In genomic region chr1:152084638-152085345, GRCm38 (mm10) we compare ENCODE assay signal across 9 mouse cellular contexts. TPM values are rescaled to one million over a fixed set of nuclear protein-coding genes. Genes with fewer than 3 reads are reported as not detected.
DNase-seq lines count a peak whose midpoint lies in the region; ATAC-seq and TF ChIP-seq lines count a peak whose summit lies in the region.
"Had no signal": no experiment of that assay in that cellular context is flagged by ENCODE, and none has a peak within 500 bp of the region (broad histone marks: within the 10 kb centered on the region; RNA-seq: fewer than 3 reads in every experiment).

No protein-coding gene starts in this region.

- no peak for TF ChIP-seq CTCF in kidney, adult 2 months (conservative IDR thresholded peaks at IDR 0.05; ENCODE audit: insufficient read depth, insufficient read length, low read depth, low read length)
- no peak; the same call in 1 of the 2 replicates for TF ChIP-seq CTCF in lung, postnatal 0 days (IDR thresholded peaks at IDR 0.05)

- no peak overlapping the region for H3K9ac ChIP-seq in forebrain, embryonic 11.5 days (ENCODE audit: low read length)
- H3K9ac ChIP-seq in forebrain, embryonic 14.5 days (ENCODE audit: low read length), result no peak overlapping the region
- no peak overlapping the region for H3K9ac ChIP-seq in lung, postnatal 0 days (replicated peaks; ENCODE audit: low read depth)
- H3K9ac ChIP-seq in stomach, embryonic 14.5 days (replicated peaks; ENCODE audit: low read depth, low read length), result no peak overlapping the region

- H3K4me1 ChIP-seq in forebrain, embryonic 11.5 days (replicated peaks; ENCODE audit: control insufficient read depth, insufficient read depth, low read length), result peaks cover 18% of the 10 kb centered on the region
- peaks cover 38% of the 10 kb centered on the region for H3K4me1 ChIP-seq in forebrain, embryonic 14.5 days (ENCODE audit: control insufficient read depth, insufficient read depth, low read length)
- no peaks in the 10 kb centered on the region for H3K4me1 ChIP-seq in kidney, adult 2 months (ENCODE audit: control insufficient read depth, insufficient read depth, low read length)
- peaks cover 9% of the 10 kb centered on the region; the same call in 1 of the 2 replicates for H3K4me1 ChIP-seq in lung, postnatal 0 days (ENCODE audit: insufficient read depth, low read depth, low read length)
- H3K4me1 ChIP-seq in stomach, embryonic 14.5 days (ENCODE audit: control insufficient read depth, insufficient read depth, low read length), result peaks cover 24% of the 10 kb centered on the region

- H3K9me3 ChIP-seq in forebrain, embryonic 11.5 days (ENCODE audit: control insufficient read depth, low read length), result no peaks in the 10 kb centered on the region
- no peaks in the 10 kb centered on the region for H3K9me3 ChIP-seq in forebrain, embryonic 14.5 days (replicated peaks; ENCODE audit: control insufficient read depth, low read length)
- H3K9me3 ChIP-seq in lung, postnatal 0 days (ENCODE audit: low read length), result no peaks in the 10 kb centered on the region
- H3K9me3 ChIP-seq in stomach, embryonic 14.5 days (ENCODE audit: control insufficient read depth, low read depth, low read length), result no peaks in the 10 kb centered on the region

- TF ChIP-seq EP300 in lung, postnatal 0 days (IDR thresholded peaks at IDR 0.05), result no peak

- H3K4me2 ChIP-seq in forebrain, embryonic 11.5 days (ENCODE audit: low read depth, low read length, severe bottlenecking), result 0 out of 2 replicates have a peak overlapping the region, but pooled peaks have one; percentile 8
- H3K4me2 ChIP-seq in forebrain, embryonic 14.5 days (ENCODE audit: low read length), result no peak overlapping the region; the same call in 1 of the 2 replicates
- H3K4me2 ChIP-seq in lung, postnatal 0 days (replicated peaks; ENCODE audit: low read depth, low read length), result peak overlapping the region; percentile 48
- peak overlapping the region; percentile 38 for H3K4me2 ChIP-seq in stomach, embryonic 14.5 days (replicated peaks; ENCODE audit: low read depth, low read length)

- no peaks in the 10 kb centered on the region for H3K36me3 ChIP-seq in forebrain, embryonic 11.5 days (ENCODE audit: control insufficient read depth, insufficient read depth, low read length)
- H3K36me3 ChIP-seq in forebrain, embryonic 14.5 days (ENCODE audit: control insufficient read depth, insufficient read depth, low read length), result no peaks in the 10 kb centered on the region
- H3K36me3 ChIP-seq in kidney, adult 2 months (ENCODE audit: control insufficient read depth, insufficient read depth, low read length), result no peaks in the 10 kb centered on the region
- H3K36me3 ChIP-seq in lung, postnatal 0 days (ENCODE audit: insufficient read depth, low read length), result no peaks in the 10 kb centered on the region
- no peaks in the 10 kb centered on the region for H3K36me3 ChIP-seq in stomach, embryonic 14.5 days (ENCODE audit: control insufficient read depth, insufficient read depth, low read length)

- no peak for ATAC-seq in forebrain, embryonic 11.5 days (replicated peaks; ENCODE audit: low FRiP score)
- no peak for ATAC-seq in forebrain, embryonic 14.5 days
- ATAC-seq in common myeloid progenitor, adult 5-6 weeks (replicated peaks; ENCODE audit: low read depth, poor library complexity, severe bottlenecking), result peak; percentile 73
- ATAC-seq in lung, postnatal 0 days, result peak; percentile 77
- 0 out of 2 replicates have a peak, but pooled peaks have one; percentile 25 for ATAC-seq in stomach, embryonic 14.5 days (ENCODE audit: insufficient number of reproducible peaks, insufficient read depth, low FRiP score, low read depth)
- ATAC-seq: Patski had no signal

- DNase-seq in forebrain, embryonic 11.5 days (ENCODE audit: low spot score), result peak; percentile 52
- no peak for DNase-seq in forebrain, embryonic 14.5 days (ENCODE audit: low spot score)
- DNase-seq in heart, adult 9 months (ENCODE audit: low spot score in 2 of 2), result peak; percentile 68 to 78
- peak; percentile 57 for DNase-seq in kidney, adult 2 months
- peak; percentile 75 for DNase-seq in lung, postnatal 0 days (ENCODE audit: low spot score)
- no peak for DNase-seq in layer of hippocampus, adult 9-10 months (ENCODE audit: low spot score)

- no peaks in the 10 kb centered on the region for H3K27me3 ChIP-seq in forebrain, embryonic 11.5 days (ENCODE audit: control insufficient read depth, insufficient read depth, low read length)
- no peaks in the 10 kb centered on the region for H3K27me3 ChIP-seq in forebrain, embryonic 14.5 days (replicated peaks; ENCODE audit: control insufficient read depth, insufficient read depth, low read length)
- H3K27me3 ChIP-seq in kidney, adult 2 months (replicated peaks; ENCODE audit: control insufficient read depth, insufficient read depth, low read length), result no peaks in the 10 kb centered on the region
- no peaks in the 10 kb centered on the region for H3K27me3 ChIP-seq in lung, postnatal 0 days (replicated peaks; ENCODE audit: insufficient read depth, low read length)
- no peaks in the 10 kb centered on the region for H3K27me3 ChIP-seq in stomach, embryonic 14.5 days (ENCODE audit: control insufficient read depth, insufficient read depth, low read length)
- H3K27me3 ChIP-seq: Patski had no signal

- no peak overlapping the region for H3K4me3 ChIP-seq in forebrain, embryonic 11.5 days (ENCODE audit: low read depth, low read length)
- H3K4me3 ChIP-seq in forebrain, embryonic 14.5 days (ENCODE audit: low read depth, low read length), result no peak overlapping the region
- peak overlapping the region; percentile 49 for H3K4me3 ChIP-seq in kidney, adult 2 months (ENCODE audit: insufficient read depth, low read depth, low read length)
- peak overlapping the region; percentile 29 for H3K4me3 ChIP-seq in lung, postnatal 0 days (ENCODE audit: low read depth, low read length)
- peak overlapping the region; percentile 13 for H3K4me3 ChIP-seq in stomach, embryonic 14.5 days (ENCODE audit: low read depth, low read length)

- 28% methylated on average over 15 of the region's 15 CpGs for WGBS in forebrain, embryonic 11.5 days
- WGBS in forebrain, embryonic 14.5 days, result 32% methylated on average over 15 of the region's 15 CpGs
- 10% methylated on average over 15 of the region's 15 CpGs for WGBS in kidney, adult 2 months
- WGBS in lung, postnatal 0 days, result 12% methylated on average over 15 of the region's 15 CpGs
- WGBS in stomach, embryonic 14.5 days, result 13% methylated on average over 15 of the region's 15 CpGs

- no peak overlapping the region for H3K27ac ChIP-seq in forebrain, embryonic 11.5 days (ENCODE audit: low read depth, low read length)
- no peak overlapping the region for H3K27ac ChIP-seq in forebrain, embryonic 14.5 days (ENCODE audit: low read depth, low read length)
- H3K27ac ChIP-seq in kidney, adult 2 months (ENCODE audit: insufficient read depth, low read depth, low read length), result no peak overlapping the region
- H3K27ac ChIP-seq in lung, postnatal 0 days (ENCODE audit: low read length), result peak overlapping the region; percentile 33; the same call in 1 of the 2 replicates
- H3K27ac ChIP-seq in stomach, embryonic 14.5 days (ENCODE audit: low read length), result peak overlapping the region; percentile 52; the same call in 1 of the 2 replicates

- TF ChIP-seq POLR2A in kidney, adult 2 months (IDR thresholded peaks at IDR 0.05; ENCODE audit: low read depth, low read length), result no peak

RNA-seq across cellular contexts. Expression of gene 1700025G04Rik, which starts 5.1 kb away (rescaled TPM):
- 25.6 and 28.7 TPM in 2 replicates for polyA plus RNA-seq in forebrain, embryonic 11.5 days (2014; fragmentation: Nextera tagmentation; extraction: Ambion mirVana)
- polyA plus RNA-seq in forebrain, embryonic 14.5 days (2014; fragmentation: Nextera tagmentation; extraction: Ambion mirVana), result 25.3 and 28.5 TPM in 2 replicates
- 18.9 and 21.8 TPM in 2 replicates for total RNA-seq in common myeloid progenitor, adult 5-6 weeks (2017)
- polyA plus RNA-seq in kidney, adult 2 months (2012; rRNA removed), result 1.2 and 2.2 TPM in 2 replicates
- polyA plus RNA-seq in lung, postnatal 0 days (2015; fragmentation: Nextera tagmentation; extraction: Ambion mirVana), result 14.1 and 16.6 TPM in 2 replicates
- 28.6 and 34.6 TPM in 2 replicates for polyA plus RNA-seq in stomach, embryonic 14.5 days (2014; fragmentation: Nextera tagmentation; extraction: Ambion mirVana)

Comparison
In these comparisons a context has a peak if more than half of its experiments do, and no peak if none do; other contexts are left out.
1. DNase-seq: peak in forebrain, embryonic 11.5 days (single experiment), heart, adult 9 months (2 of 2), kidney, adult 2 months (single experiment) and lung, postnatal 0 days (single experiment); none in forebrain, embryonic 14.5 days (single experiment) and layer of hippocampus, adult 9-10 months (single experiment).
2. ATAC-seq: peak in common myeloid progenitor, adult 5-6 weeks (single experiment), lung, postnatal 0 days (single experiment) and stomach, embryonic 14.5 days (single experiment); none in forebrain, embryonic 11.5 days (single experiment) and forebrain, embryonic 14.5 days (single experiment).
3. H3K27ac ChIP-seq: peak in lung, postnatal 0 days (single experiment) and stomach, embryonic 14.5 days (single experiment); none in forebrain, embryonic 11.5 days (single experiment), forebrain, embryonic 14.5 days (single experiment) and kidney, adult 2 months (single experiment).
4. H3K4me3 ChIP-seq: peak in kidney, adult 2 months (single experiment), lung, postnatal 0 days (single experiment) and stomach, embryonic 14.5 days (single experiment); none in forebrain, embryonic 11.5 days (single experiment) and forebrain, embryonic 14.5 days (single experiment).